Mouse (Mus musculus) myocyte (in vitro differentiated cells): ENCODE measurements around the gene Ccdc36.

Experiments
- CEBPB ChIP-seq: IDR thresholded peaks from 2 replicates; pipeline ENCODE4 v1.6.1; 2011; ENCODE audit warnings: mild to moderate bottlenecking, moderate library complexity; ENCODE audit not compliant: poor library complexity, insufficient read depth, severe bottlenecking
- MAX ChIP-seq: IDR thresholded peaks from one replicate; pipeline ENCODE4 v1.6.1; 2011; ENCODE audit warnings: low read depth, mild to moderate bottlenecking, control low read depth
- MYOD1 ChIP-seq, 3 experiments: IDR thresholded peaks; one replicate each; pipeline ENCODE4 v1.6.1; 2011; ENCODE audit warnings: control low read depth in 2 of 3, low read depth in 2 of 3, mild to moderate bottlenecking in 2 of 3, moderate library complexity in 1 of 3; ENCODE audit not compliant: insufficient read length in 2 of 3, control insufficient read depth in 1 of 3
- POLR2A ChIP-seq: IDR thresholded peaks from one replicate; pipeline ENCODE4 v1.6.1; 2011; ENCODE audit warnings: low read depth, mild to moderate bottlenecking, control low read depth, moderate library complexity; ENCODE audit not compliant: insufficient read length
- SRF ChIP-seq: IDR thresholded peaks from one replicate; pipeline ENCODE4 v1.6.1; 2011; ENCODE audit warnings: low read depth; ENCODE audit not compliant: control insufficient read depth, insufficient read length
- TCF12 ChIP-seq: IDR thresholded peaks from one replicate; pipeline ENCODE4 v1.6.1; 2011; ENCODE audit warnings: mild to moderate bottlenecking, control low read depth; ENCODE audit not compliant: poor library complexity, insufficient read depth, severe bottlenecking
- USF1 ChIP-seq: IDR thresholded peaks from one replicate; pipeline ENCODE4 v1.6.1; 2011; ENCODE audit warnings: low read depth, mild to moderate bottlenecking, control low read depth, moderate library complexity

- no peak for TF ChIP-seq POLR2A
- TF ChIP-seq CEBPB: no peak
- no peak for TF ChIP-seq MAX
- TF ChIP-seq SRF: no peak
- TF ChIP-seq TCF12: no peak
- TF ChIP-seq USF1: no peak
- no peak for TF ChIP-seq MYOD1 (IDR thresholded peaks at IDR 0.05; ENCODE audit: control insufficient read depth in 1 of 3, insufficient read length in 2 of 3, low read depth in 2 of 3)
These were observed 21.6 kb upstream of the Ccdc36 start for GRCm38 (mm10) chr9:108449860-108450259.
